Mouse (Mus musculus): ENCODE data around the gene Casz1.

Gene Casz1

GRCm38 (mm10) chr4:148901275-148902052, 97.2 kb downstream of the Casz1 start:
- DNase-seq (ENCODE audit: low read depth in 2 of 2, low spot score in 2 of 2): peak in 1 of 2 experiments; percentile 28

DNA sequence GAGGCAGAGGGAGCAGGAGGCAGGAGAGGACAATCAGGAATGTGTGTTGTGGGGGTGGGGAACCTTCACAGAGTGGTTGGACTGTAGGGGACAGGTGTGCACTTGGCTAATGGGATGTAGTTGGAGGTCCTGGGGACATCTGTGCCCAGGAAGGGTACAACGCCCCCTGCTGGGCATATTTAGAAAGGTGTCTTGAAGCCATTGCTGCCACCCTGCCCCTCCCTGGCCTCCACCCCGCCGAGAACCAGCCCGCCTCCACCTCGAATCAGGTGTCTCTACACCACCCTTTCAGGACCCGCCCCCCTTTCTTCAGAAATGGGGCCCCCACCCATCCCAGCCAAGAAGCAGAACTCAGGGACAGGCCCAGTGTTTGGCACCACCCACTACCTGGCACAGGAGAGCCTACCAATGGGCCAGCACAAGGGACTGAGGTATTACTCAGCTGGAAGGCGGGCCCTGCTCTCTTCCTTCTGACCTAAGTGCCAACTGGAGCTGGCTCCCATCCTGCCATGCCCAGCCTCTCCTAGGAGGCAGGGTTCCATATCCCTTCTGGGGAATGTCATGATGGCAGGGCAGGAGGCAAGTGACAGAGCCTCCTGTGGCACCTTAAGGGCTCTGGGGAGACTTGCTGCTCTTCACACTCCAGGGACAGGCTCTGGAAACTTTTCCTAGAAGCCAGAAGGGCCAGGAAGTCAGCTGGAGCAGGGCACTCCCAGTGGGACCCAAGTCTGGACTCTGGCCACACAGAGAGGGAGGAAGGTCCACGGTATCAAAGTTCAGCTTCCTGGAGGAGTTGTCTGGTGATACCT, 98.9 kb downstream of the Casz1 start:
- DNase-seq (ENCODE audit: low read depth in 2 of 2, low spot score in 2 of 2): peak; percentile 55 to 60

GRCm38 (mm10) chr4:148905295-148905694, 101.1 kb downstream of the Casz1 start:
- no peak for DNase-seq (ENCODE audit: low read depth in 2 of 2, low spot score in 2 of 2)

- no peak for DNase-seq (ENCODE audit: low read depth in 2 of 2, low spot score in 2 of 2)
Measured at GRCm38 (mm10) chr4:148906806-148907205, 102.6 kb downstream of the Casz1 start.

GRCm38 (mm10) chr4:148908214-148908681, 104.0 kb downstream of the Casz1 start:
- DNase-seq (ENCODE audit: low read depth in 2 of 2, low spot score in 2 of 2): peak in 1 of 2 experiments; percentile 15

DNA sequence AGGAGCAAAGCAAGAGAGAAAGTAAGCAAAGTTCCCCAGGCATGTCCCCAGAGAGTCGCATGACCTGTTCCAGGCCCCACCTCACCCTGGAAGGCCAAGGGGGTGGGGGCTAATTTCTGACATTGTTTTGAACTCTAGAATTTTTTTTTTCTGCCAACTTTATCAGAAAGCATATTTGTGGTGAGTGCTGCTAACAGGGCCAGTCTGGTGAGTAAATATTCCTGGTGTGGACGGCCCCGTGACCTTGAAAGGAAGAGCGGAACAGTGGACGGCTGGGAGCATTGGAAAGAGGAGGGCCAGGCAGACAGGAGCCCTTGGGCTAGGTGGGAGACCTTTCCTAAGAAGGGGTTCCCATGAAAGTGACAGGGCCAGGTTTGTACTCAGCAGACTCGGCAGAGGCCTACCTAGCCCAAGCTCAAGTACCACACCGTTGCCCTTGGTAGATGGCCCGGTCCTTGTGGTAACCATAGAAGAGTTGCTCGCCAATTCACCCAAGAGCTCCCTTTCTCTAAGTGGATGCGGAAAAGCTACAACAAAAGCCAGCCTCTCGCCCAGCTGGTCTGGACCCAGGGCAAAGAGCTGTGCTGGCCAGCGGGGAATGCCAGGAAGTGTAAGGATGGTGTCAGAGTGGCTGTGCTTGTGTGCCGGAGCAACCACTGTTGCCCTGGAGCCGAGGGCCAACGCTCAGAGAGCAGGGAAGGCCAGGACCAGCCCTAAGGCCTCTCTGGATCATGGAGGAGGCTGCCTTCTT, 104.7 kb downstream of the Casz1 start:
- no peak for DNase-seq (ENCODE audit: low read depth in 2 of 2, low spot score in 2 of 2)

- DNase-seq (ENCODE audit: low read depth in 2 of 2, low spot score in 2 of 2): no peak
Measured at GRCm38 (mm10) chr4:148909566-148909965, 105.3 kb downstream of the Casz1 start.

DNA sequence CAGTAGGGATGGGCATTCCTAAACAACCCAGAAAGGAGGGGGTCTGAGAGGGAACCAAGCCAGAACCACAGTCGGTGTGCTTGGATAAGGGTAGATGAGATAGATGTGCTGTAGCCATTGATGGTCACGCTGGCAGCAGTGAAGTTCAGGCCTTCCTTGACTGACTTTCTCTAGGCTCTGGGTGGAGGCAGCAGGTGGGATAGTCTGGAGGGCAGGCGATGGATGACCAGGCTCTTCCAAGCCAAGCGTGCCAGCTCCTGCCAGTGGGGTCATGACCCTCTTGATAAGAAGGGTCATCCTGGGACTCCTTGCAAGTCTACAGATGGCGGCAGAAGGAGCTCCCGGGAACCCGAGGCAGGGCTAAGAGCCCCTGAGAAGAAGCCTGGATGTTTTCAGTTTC, 107.9 kb downstream of the Casz1 start:
- no peak for DNase-seq (ENCODE audit: low read depth in 2 of 2, low spot score in 2 of 2)

DNA sequence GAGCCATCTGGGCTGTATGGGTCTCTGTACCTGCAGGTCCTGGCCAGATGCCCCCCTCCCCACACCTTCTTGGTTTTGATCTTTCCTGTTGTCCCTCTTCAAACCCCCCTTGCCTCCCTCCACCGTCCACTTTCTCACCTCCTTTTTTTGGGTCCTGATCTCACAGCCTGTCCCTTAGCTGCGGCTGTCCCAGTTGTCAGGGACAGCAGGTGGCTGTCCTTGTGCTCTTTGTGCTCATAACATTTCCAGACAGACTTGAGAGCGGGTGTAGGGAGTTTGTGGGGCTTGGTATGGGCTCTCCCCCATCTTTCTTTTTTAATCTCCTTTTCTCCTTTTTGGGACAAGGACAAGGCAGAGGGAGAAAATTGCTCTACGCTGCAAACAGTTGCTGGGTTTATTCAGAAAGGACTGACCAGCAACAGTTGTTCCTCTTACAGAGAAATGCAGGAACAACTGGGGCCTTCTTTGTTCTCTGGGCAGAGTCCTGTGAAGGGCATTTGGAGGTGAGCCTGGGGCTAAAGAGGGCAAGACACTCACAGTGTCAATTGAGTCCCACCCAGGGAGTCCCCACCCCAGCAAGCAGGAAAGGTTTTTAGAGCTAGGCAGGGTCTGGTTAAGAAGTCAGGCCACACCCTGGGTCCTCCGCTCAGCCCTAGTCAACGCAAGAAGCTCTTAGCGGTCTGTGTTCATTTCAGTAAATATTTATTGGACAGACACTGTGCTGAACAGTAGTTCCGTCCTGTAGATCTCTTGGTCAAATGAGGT, 108.8 kb downstream of the Casz1 start:
- DNase-seq (ENCODE audit: low read depth in 2 of 2, low spot score in 2 of 2): no peak

GRCm38 (mm10) chr4:148914863-148915622, 110.8 kb downstream of the Casz1 start:
- no peak for DNase-seq (ENCODE audit: low read depth in 2 of 2, low spot score in 2 of 2)

DNA sequence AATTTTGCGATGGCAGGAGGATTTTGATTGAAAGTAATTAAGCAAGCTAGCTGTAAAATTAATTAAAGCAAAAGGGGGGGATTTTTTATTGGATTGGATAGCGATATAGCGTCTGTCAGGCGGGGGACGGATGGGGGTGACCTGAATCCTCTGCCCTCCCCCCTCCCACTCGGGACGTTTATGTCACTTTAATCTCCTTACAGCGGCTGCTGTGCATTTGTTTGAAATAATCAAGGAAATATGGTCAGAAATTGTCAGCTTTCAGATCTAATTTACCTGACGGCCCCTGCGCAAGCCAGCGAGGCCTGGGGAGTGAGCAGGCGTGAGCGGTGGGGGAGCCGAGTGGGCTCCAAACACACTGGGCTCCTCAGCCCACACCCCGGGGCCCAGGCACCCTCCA, 111.6 kb downstream of the Casz1 start:
- DNase-seq (ENCODE audit: low read depth in 2 of 2, low spot score in 2 of 2): no peak

DNA sequence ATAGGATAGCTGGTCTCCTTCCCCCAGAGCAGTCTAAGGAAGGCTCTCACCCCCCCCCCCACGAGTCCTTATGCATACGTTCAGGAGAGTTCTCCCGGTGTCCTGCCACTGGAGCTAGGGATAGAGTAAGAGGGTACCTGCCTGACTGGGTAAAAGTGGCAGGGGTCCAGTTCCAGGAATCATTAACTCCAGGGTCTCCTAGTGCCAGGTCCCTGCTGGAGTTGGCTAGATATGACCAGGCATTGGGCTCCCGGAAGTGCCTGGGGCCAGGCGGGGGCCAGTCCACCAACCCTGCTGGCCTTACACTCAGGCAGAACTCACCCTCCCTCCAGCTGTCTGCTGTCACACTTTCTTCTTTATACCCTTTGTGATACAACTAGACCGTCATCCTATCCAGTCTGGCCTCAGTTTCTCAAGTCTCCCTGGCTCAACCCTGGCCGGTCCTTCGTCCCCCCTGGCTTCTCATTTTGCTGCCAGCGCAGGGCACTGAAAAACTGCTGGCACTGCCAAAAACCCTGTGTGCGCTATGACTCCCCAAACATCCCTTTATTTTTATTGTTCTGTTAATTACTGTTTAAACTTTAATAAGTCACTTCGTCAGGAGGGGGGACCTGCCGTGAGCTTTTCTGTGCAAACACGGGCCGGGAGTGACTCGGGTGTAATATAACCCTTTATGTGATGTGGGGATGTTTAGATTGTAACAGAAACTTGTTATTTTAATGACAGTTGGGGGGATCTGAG, 114.6 kb downstream of the Casz1 start:
- no peak for DNase-seq (ENCODE audit: low read depth in 2 of 2, low spot score in 2 of 2)

DNA sequence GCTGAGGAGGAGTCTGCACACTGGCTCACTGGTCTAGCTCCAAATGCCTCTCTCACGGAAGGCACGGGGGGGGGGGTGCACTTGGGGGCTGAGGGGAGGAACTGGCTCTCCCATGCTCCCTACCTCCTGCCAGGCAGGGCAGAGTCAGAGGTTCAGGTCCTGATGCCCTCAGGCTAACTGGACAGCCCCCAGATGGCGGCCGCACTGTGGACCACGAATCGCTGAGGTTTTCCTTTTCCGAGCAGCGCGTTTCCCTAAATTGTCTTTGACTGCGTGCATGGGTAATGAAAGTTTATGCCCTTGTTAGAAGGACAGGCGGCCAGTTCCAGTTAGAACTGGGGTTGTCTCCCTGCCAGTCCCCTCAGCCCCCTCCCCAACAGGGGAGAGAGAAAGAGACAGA, 116.4 kb downstream of the Casz1 start:
- DNase-seq (ENCODE audit: low read depth in 2 of 2, low spot score in 2 of 2): no peak

DNA sequence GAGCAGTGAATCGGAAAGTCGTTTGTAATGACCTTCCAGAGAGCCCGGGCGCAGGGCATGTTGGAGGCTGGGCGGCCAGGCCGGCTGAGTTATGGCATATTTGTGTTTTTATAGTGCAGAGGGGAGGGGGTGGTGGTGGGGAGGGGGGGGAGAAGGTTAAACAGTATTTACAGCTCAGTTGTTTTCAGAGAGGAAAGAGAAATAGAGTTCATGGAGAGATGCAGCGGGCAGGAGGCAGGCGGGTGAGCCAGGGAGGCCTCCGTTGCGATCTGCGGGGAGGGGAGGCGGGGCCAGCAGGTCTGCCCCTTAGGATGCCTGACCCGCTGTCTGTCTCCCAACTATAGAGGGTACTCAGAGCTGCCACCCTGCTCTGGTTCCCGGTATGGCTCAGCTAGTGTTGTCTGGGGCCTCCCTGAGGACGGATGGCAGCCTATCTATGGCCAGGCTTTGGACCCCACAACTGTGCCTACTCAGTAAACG, 118.0 kb downstream of the Casz1 start:
- DNase-seq (ENCODE audit: low read depth in 2 of 2, low spot score in 2 of 2): no peak

DNA sequence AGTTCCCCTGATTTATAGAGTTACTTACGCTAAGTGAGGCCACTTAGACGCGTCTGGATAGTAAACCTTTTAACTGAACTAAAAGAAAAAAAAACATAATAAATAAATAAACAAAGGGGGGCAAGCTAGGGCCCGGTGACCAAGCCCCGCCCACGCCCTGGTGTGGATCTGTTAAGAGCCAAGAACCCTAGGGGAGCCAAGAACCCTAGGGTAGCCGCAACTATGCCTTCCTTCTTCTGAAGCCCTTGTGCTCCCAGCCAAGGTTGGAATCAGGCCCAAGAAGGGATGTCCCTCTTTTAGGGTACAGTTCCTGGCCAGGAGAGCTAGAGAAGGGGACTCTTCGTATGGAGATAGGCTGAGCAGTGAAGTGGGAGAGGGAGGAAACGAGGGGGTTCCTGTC, 119.2 kb downstream of the Casz1 start:
- DNase-seq (ENCODE audit: low read depth in 2 of 2, low spot score in 2 of 2): no peak

- DNase-seq (ENCODE audit: low read depth in 2 of 2, low spot score in 2 of 2): no peak
Measured at GRCm38 (mm10) chr4:148923976-148924375, 119.7 kb downstream of the Casz1 start.

GRCm38 (mm10) chr4:148925589-148926359, 121.5 kb downstream of the Casz1 start:
- DNase-seq (ENCODE audit: low read depth in 2 of 2, low spot score in 2 of 2): no peak

GRCm38 (mm10) chr4:148926459-148926858, 122.2 kb downstream of the Casz1 start:
- no peak for DNase-seq (ENCODE audit: low read depth in 2 of 2, low spot score in 2 of 2)

Measured in CD8-positive naive resting alpha-beta T cell, adult 2 months (primary cell).